Mouse (Mus musculus) forebrain, embryonic 14.5 days (tissue): ENCODE measurements around the gene Mars. TPM values are rescaled to one million over a fixed set of nuclear protein-coding genes. Genes with fewer than 3 reads are reported as not detected.

Source experiments
- ATAC-seq: fragments of 200-750 bp; cut with Nextera tagmentation; 2 replicates; pipeline ENCODE4 v1.8.0; 2017; ENCODE audit warnings: mild to moderate bottlenecking, moderate library complexity
- DNase-seq: peaks from one replicate; pipeline ENCODE4 v3.0.0-alpha.2; 2015; ENCODE audit warnings: low spot score
- H3K27ac ChIP-seq: fragments of 300-500 bp; sonication (generic); 2 replicates; pipeline ENCODE4 v1.5.1; 2014; ENCODE audit warnings: low read depth, mild to moderate bottlenecking, control low read depth, low read length, moderate library complexity
- H3K27me3 ChIP-seq: fragments of 300-500 bp; sonication (generic); replicated peaks from 2 replicates; pipeline ENCODE4 v1.6.1; 2014; ENCODE audit warnings: low read length, control low read depth, mixed read lengths; ENCODE audit not compliant: control insufficient read depth, insufficient read depth
- H3K36me3 ChIP-seq: fragments of 300-500 bp; sonication (generic); 2 replicates; pipeline ENCODE4 v1.6.1; 2014; ENCODE audit warnings: low read length, control low read depth; ENCODE audit not compliant: control insufficient read depth, insufficient read depth
- H3K4me1 ChIP-seq: fragments of 300-500 bp; sonication (generic); 2 replicates; pipeline ENCODE4 v1.6.1; 2014; ENCODE audit warnings: antibody characterized with exemption, low read length, control low read depth; ENCODE audit not compliant: control insufficient read depth, insufficient read depth
- H3K4me2 ChIP-seq: fragments of 300-500 bp; sonication (generic); 2 replicates; pipeline ENCODE4 v1.6.1; 2014; ENCODE audit warnings: mild to moderate bottlenecking, control low read depth, low read length
- H3K4me3 ChIP-seq: fragments of 300-500 bp; sonication (generic); 2 replicates; pipeline ENCODE4 v1.5.1; 2014; ENCODE audit warnings: low read depth, low read length, control low read depth
- H3K9ac ChIP-seq: fragments of 300-500 bp; sonication (generic); 2 replicates; pipeline ENCODE4 v1.6.1; 2014; ENCODE audit warnings: mild to moderate bottlenecking, low read length, control low read depth, moderate library complexity
- H3K9me3 ChIP-seq: fragments of 300-500 bp; sonication (generic); replicated peaks from 2 replicates; pipeline ENCODE4 v1.6.1; 2016; ENCODE audit warnings: low read length, control low read depth, mixed read lengths; ENCODE audit not compliant: control insufficient read depth
- WGBS: fragments of 180-500 bp; shearing (Covaris S2); extraction: QIAGEN DNeasy Blood & Tissue Kit; methylation state at CpG from one replicate; pipeline ENCODE4 v1.1.7; 2014; 5-methylcytosine and 5-hydroxymethylcytosine counted together
- polyA plus RNA-seq: library from polyadenylated mRNA; unstranded; fragments of >200 nt; fragmentation: Nextera tagmentation; extraction: Ambion mirVana; gene quantifications from 2 replicates; pipeline ENCODE4 v1.2.1, GENCODE M21; 2014

Mars gene
- 124 and 135 TPM in 2 replicates for polyA plus RNA-seq

GRCm38 (mm10) chr10:127311476-127312355, at the start of gene Mars:
Mars (minus strand) TSS chr10:127311786.
- Histone ChIP-seq H3K27ac (peak within 1 kb of the TSS; percentile 62; the same call in 1 of the 2 replicates), H3K9me3 (no peaks in the 10 kb centered on the region), H3K4me1 (peaks cover 5% of the 10 kb centered on the region; the same call in 1 of the 2 replicates), H3K4me3 (peak within 1 kb of the TSS; percentile 65), H3K36me3 (peaks cover 25% of the 10 kb centered on the region), H3K27me3 (no peaks in the 10 kb centered on the region), H3K4me2 (peak within 1 kb of the TSS; percentile 84), H3K9ac (peak within 1 kb of the TSS; percentile 80)
- DNase-seq (peak; percentile 98), ATAC-seq (peak; percentile 97)
- WGBS: under 1% methylated on average over 65 of the region's 65 CpGs

- Histone ChIP-seq H3K4me1 (no peaks in the 10 kb centered on the region), H3K27me3 (no peaks in the 10 kb centered on the region), H3K4me2 (no peak overlapping the region), H3K27ac (no peak overlapping the region), H3K36me3 (no peaks in the 10 kb centered on the region), H3K4me3 (no peak overlapping the region), H3K9ac (no peak overlapping the region), H3K9me3 (no peaks in the 10 kb centered on the region)
- 87% methylated on average over 3 of the region's 3 CpGs for WGBS
- ATAC-seq: no peak
- DNase-seq: no peak
These were observed 49.1 kb upstream of the Mars start for GRCm38 (mm10) chr10:127360714-127361113.

- H3K4me1 ChIP-seq: no peaks in the 10 kb centered on the region
- no peaks in the 10 kb centered on the region for H3K9me3 ChIP-seq
- H3K4me2 ChIP-seq: no peak overlapping the region
- H3K36me3 ChIP-seq: no peaks in the 10 kb centered on the region
- no peaks in the 10 kb centered on the region for H3K27me3 ChIP-seq
- H3K4me3 ChIP-seq: no peak overlapping the region
- no peak for DNase-seq
- 70% methylated on average over 10 of the region's 10 CpGs for WGBS
- no peak overlapping the region for H3K27ac ChIP-seq
- ATAC-seq: no peak
- no peak overlapping the region for H3K9ac ChIP-seq
These were observed 43.8 kb upstream of the Mars start for GRCm38 (mm10) chr10:127355336-127355735.

DNA sequence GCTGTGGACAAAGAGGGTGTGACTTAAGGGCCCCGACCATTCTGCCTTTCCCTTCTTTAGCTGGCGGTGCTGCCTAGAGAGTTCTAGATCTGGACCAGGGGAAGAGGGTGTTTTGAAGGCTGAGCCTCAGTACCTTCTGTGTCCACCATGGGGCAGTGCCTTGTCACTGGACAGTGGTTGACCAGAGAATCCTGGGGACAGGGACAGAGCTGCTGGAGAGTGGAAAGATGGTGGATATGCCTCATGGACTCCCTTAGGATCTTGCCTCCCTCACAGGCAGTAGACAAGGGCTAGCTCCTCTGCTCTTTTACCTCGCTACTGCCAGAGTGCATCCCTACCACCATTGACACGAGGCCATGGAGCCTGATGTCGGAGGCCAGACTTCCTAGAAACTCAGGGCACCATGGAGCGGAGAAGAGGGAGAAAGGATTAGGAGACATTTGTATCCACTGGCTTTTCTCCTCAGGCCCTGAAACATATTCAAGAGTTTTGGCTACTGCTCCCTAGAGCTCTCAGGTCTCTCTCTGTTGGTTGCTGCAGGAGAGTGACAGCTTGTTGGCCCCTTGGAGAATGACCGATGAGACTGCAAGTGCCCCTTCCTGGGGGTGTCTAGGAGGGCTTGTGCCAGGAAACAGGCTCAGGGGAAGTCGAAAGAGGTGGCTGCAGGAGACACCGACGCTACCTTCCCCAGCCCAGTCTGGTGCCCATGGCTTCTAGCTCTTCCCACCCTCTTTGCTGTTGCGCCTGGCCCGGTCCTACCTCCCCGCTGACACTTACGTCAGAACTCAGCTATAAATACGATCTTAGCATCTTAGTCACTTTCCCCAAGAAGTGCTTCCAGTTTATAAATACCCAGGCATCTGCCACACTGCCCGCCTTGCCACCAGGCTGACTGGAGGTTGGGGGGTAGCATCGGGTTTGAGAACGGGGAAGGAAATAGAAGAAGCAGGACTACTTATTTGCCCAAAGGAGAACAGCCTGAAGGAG, 42.6 kb upstream of the Mars start, which contains the start of gene Inhbe:
Gene Inhbe, minus strand, starts transcription at position 503 of the 987 bp plus-strand sequence.
- Histone ChIP-seq H3K27me3 (no peaks in the 10 kb centered on the region), H3K9ac (no peak within 1 kb of the TSS), H3K4me1 (no peaks in the 10 kb centered on the region), H3K27ac (no peak within 1 kb of the TSS), H3K4me3 (no peak within 1 kb of the TSS), H3K4me2 (no peak within 1 kb of the TSS), H3K36me3 (no peaks in the 10 kb centered on the region), H3K9me3 (no peaks in the 10 kb centered on the region)
- DNase-seq: no peak
- WGBS: 86% methylated on average over 18 of the region's 18 CpGs
- ATAC-seq: no peak

- no peak overlapping the region for H3K4me2 ChIP-seq
- no peaks in the 10 kb centered on the region for H3K36me3 ChIP-seq
- H3K4me1 ChIP-seq: no peaks in the 10 kb centered on the region
- DNase-seq (no peak), ATAC-seq (no peak)
- 91% methylated on average over 11 of the region's 11 CpGs for WGBS
- H3K9me3 ChIP-seq: no peaks in the 10 kb centered on the region
- no peak overlapping the region for H3K27ac ChIP-seq
- no peak overlapping the region for H3K4me3 ChIP-seq
- H3K27me3 ChIP-seq: no peaks in the 10 kb centered on the region
- H3K9ac ChIP-seq: no peak overlapping the region
These were observed 41.2 kb upstream of the Mars start for GRCm38 (mm10) chr10:127352766-127353165.

- Histone ChIP-seq H3K9me3 (no peaks in the 10 kb centered on the region), H3K4me2 (no peak overlapping the region), H3K36me3 (no peaks in the 10 kb centered on the region), H3K27me3 (no peaks in the 10 kb centered on the region), H3K4me1 (no peaks in the 10 kb centered on the region), H3K4me3 (no peak overlapping the region), H3K9ac (no peak overlapping the region), H3K27ac (no peak overlapping the region)
- no peak for ATAC-seq
- DNase-seq: no peak
- 93% methylated on average over 9 of the region's 9 CpGs for WGBS
These were observed 40.6 kb upstream of the Mars start for GRCm38 (mm10) chr10:127352187-127352586.

- Histone ChIP-seq H3K4me3 (no peak overlapping the region), H3K36me3 (no peaks in the 10 kb centered on the region), H3K4me1 (no peaks in the 10 kb centered on the region), H3K27ac (no peak overlapping the region), H3K9ac (no peak overlapping the region), H3K4me2 (no peak overlapping the region), H3K9me3 (no peaks in the 10 kb centered on the region), H3K27me3 (no peaks in the 10 kb centered on the region)
- DNase-seq (no peak), ATAC-seq (no peak)
- 76% methylated on average over 8 of the region's 8 CpGs for WGBS
These were observed 40.1 kb upstream of the Mars start for GRCm38 (mm10) chr10:127351719-127352118.

DNA sequence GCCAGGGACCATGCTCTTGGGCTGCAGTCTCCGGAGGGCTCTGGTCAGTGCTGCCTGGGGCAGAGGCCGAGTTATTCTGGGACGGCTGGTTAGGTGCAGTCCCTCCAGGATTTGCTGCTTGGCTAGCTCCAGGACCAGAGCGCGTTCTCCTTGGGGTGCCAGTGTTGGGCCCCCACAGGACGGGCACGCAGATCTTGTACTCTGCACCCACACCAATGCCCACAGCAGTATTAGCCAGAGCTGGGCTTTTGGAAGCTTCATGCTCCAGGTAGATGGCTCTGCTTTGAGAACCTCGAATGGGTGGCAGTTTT, 39.7 kb upstream of the Mars start:
- no peak for ATAC-seq
- WGBS: 84% methylated on average over 8 of the region's 8 CpGs

More for the DNA sequence above, 39.7 kb upstream of the Mars start:
- H3K9me3 ChIP-seq: no peaks in the 10 kb centered on the region
- no peaks in the 10 kb centered on the region for H3K36me3 ChIP-seq
- H3K27me3 ChIP-seq: no peaks in the 10 kb centered on the region
- H3K4me2 ChIP-seq: no peak overlapping the region
- H3K9ac ChIP-seq: no peak overlapping the region
- H3K4me3 ChIP-seq: no peak overlapping the region
- H3K4me1 ChIP-seq: no peaks in the 10 kb centered on the region
- no peak overlapping the region for H3K27ac ChIP-seq
- no peak for DNase-seq
